Mouse (Mus musculus) ovary, postnatal 36 days (tissue): ENCODE results near the gene Lrch2.
"Not testable (repeated sequence)": the region's sequence is repeated elsewhere in the genome, so short reads cannot be mapped to it uniquely, and the experiment has no call there.

ENCODE experiments used
- DNase-seq: peaks from one replicate; pipeline ENCODE4 v3.0.0; 2022; ENCODE audit warnings: low spot score, mixed read lengths

The Lrch2 gene

GRCm38 (mm10) chrX:147553421-147554201 lies at the start of gene Lrch2:
TSS of gene Lrch2 (minus strand) at chrX:147554081.
- DNase-seq, result peak; percentile 42

GRCm38 (mm10) chrX:147540934-147541870 lies 12.7 kb downstream of the Lrch2 start:
- no peak for DNase-seq

GRCm38 (mm10) chrX:147538377-147538776 lies 15.5 kb downstream of the Lrch2 start:
- DNase-seq, result no peak

GRCm38 (mm10) chrX:147537117-147537516 lies 16.8 kb downstream of the Lrch2 start:
- DNase-seq, result not testable (repeated sequence)

GRCm38 (mm10) chrX:147535616-147536015 lies 18.3 kb downstream of the Lrch2 start:
- DNase-seq, result no peak

DNA sequence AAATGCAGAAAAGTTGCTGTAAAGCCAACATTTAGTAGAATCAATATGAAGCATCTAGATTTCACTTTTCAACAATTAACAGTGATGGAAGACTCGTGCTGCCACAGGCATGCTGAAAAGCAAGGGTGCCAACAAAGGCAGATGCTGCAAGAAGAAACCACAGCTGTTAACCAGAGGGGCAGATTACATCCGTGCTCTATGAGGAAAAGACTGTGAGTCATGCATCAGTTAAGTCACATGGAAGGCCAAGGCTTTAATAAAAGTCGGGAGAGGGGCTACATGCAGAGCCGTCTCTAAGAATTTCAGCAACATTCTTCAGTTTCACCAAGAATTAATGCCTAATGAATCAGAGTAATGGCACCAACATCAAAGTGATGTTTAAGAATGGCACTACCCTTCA lies 22.2 kb downstream of the Lrch2 start:
- no peak for DNase-seq

DNA sequence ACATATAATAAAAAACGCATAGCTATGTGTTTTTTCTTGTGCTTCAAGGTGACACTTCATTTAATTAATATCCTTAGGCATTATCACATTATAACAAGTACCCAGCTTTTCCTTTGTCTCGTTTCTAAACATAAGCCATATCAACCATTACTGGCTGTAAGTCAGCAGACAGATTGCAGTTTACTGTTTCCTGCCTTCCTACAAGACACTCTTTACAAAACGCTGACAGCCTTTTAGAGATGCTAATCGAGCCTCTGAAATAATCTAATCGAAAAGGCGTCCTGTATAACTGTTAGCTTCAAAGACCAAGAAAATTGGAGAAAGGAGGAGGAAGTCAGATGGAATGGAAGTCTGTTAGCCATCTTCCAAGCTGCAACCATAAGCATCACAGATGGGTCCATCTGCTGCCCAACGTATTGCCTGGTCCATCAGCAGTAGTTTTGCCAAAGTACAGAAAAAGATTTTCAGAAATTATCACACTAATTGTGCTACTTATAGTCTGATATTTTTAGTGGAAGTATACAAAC lies 26.2 kb downstream of the Lrch2 start:
- no peak for DNase-seq

GRCm38 (mm10) chrX:147489551-147489950 lies 64.3 kb downstream of the Lrch2 start:
- DNase-seq, result no peak

- DNase-seq, result not testable (repeated sequence)
These were observed 100.3 kb downstream of the Lrch2 start, which contains the start of gene Vmn1r239-ps for GRCm38 (mm10) chrX:147453610-147454009. TSS of gene Vmn1r239-ps (minus strand) at chrX:147453710.

- DNase-seq, result no peak
These were observed 110.5 kb downstream of the Lrch2 start for GRCm38 (mm10) chrX:147443386-147443785.

GRCm38 (mm10) chrX:147435400-147435799 lies 118.5 kb downstream of the Lrch2 start:
- DNase-seq, result no peak

- DNase-seq, result no peak
These were observed 124.1 kb downstream of the Lrch2 start for GRCm38 (mm10) chrX:147429753-147430152.

GRCm38 (mm10) chrX:147429129-147429528 lies 124.8 kb downstream of the Lrch2 start, which contains the start of gene Il13ra2:
TSS of gene Il13ra2 (minus strand) at chrX:147429192.
- DNase-seq, result no peak
